Comparison of ENCODE assay signal across 9 mouse cellular contexts in genomic region chr3:100997785-100998570, GRCm38 (mm10). TPM values are rescaled to one million over a fixed set of nuclear protein-coding genes. Genes with fewer than 3 reads are reported as not detected.
DNase-seq lines count a peak whose midpoint lies in the region; ATAC-seq lines count a peak whose summit lies in the region.
"Had no signal": no experiment of that assay in that cellular context is flagged by ENCODE, and none has a peak within 500 bp of the region (broad histone marks: within the 10 kb centered on the region; RNA-seq: fewer than 3 reads in every experiment).

No protein-coding gene starts in this region.

- peak; percentile 33 for DNase-seq in left cerebral cortex, adult 11 months (ENCODE audit: low spot score)
- no peak for DNase-seq in left cerebral cortex, postnatal 36 days (ENCODE audit: low spot score in 2 of 2)
- peak; percentile 79 to 82 for DNase-seq in lung, postnatal 4 days
- no peak for DNase-seq in c-Kit-positive CD71-positive TER-119-positive erythroid progenitor cells, embryonic 14.5 days (ENCODE audit: low spot score)

- H3K36me3 ChIP-seq in heart, embryonic 15.5 days: no peaks in the 10 kb centered on the region
- H3K36me3 ChIP-seq in midbrain, embryonic 16.5 days (ENCODE audit: control insufficient read depth, insufficient read depth, low read length): no peaks in the 10 kb centered on the region
- H3K36me3 ChIP-seq: embryonic facial prominence, embryonic 13.5 days had no signal

- no peak overlapping the region for H3K9ac ChIP-seq in heart, embryonic 15.5 days
- no peak overlapping the region for H3K9ac ChIP-seq in midbrain, embryonic 16.5 days (ENCODE audit: low read depth, low read length)
- H3K9ac ChIP-seq: embryonic facial prominence, embryonic 13.5 days had no signal

- ATAC-seq in heart, embryonic 15.5 days (replicated peaks; ENCODE audit: insufficient number of reproducible peaks, insufficient read depth, low FRiP score, low read depth): 0 out of 2 replicates have a peak, but pooled peaks have one; percentile 36
- ATAC-seq in inflammation-experienced regulatory T-cells, adult 6 months: no peak
- no peak for ATAC-seq in midbrain, embryonic 16.5 days

- 55% methylated on average over 10 of the region's 10 CpGs for WGBS in heart, embryonic 15.5 days
- WGBS in midbrain, embryonic 16.5 days: 81% methylated on average over 10 of the region's 10 CpGs

- no peak overlapping the region for H3K4me3 ChIP-seq in brown adipose tissue, adult 24 weeks (ENCODE audit: insufficient read depth, low read depth, low read length)
- no peak overlapping the region for H3K4me3 ChIP-seq in heart, embryonic 15.5 days
- H3K4me3 ChIP-seq in midbrain, embryonic 16.5 days (ENCODE audit: low read depth, low read length): no peak overlapping the region
- H3K4me3 ChIP-seq: embryonic facial prominence, embryonic 13.5 days had no signal

- H3K4me2 ChIP-seq in heart, embryonic 15.5 days: 0 out of 2 replicates have a peak overlapping the region, but pooled peaks have one; percentile 1
- no peak overlapping the region for H3K4me2 ChIP-seq in midbrain, embryonic 16.5 days (ENCODE audit: low read length)
- H3K4me2 ChIP-seq: embryonic facial prominence, embryonic 13.5 days had no signal

- H3K27ac ChIP-seq in brown adipose tissue, adult 24 weeks (replicated peaks; ENCODE audit: low read depth, low read length): peak overlapping the region; percentile 6; the same call in 1 of the 2 replicates
- H3K27ac ChIP-seq in heart, embryonic 15.5 days: peak overlapping the region; percentile 19
- H3K27ac ChIP-seq in midbrain, embryonic 16.5 days (ENCODE audit: low read length): no peak overlapping the region
- H3K27ac ChIP-seq: embryonic facial prominence, embryonic 13.5 days had no signal

- intact Hi-C loops in left cerebral cortex, postnatal 36 days (cut with DNase I): no loop called here

- H3K9me3 ChIP-seq in heart, embryonic 15.5 days (replicated peaks): no peaks in the 10 kb centered on the region
- no peaks in the 10 kb centered on the region for H3K9me3 ChIP-seq in midbrain, embryonic 16.5 days (replicated peaks; ENCODE audit: control insufficient read depth, low read length, poor library complexity, severe bottlenecking)
- H3K9me3 ChIP-seq: embryonic facial prominence, embryonic 13.5 days had no signal

- peaks cover 8% of the 10 kb centered on the region for H3K4me1 ChIP-seq in brown adipose tissue, adult 24 weeks (ENCODE audit: control insufficient read depth, insufficient read depth, insufficient read length, low read length)
- H3K4me1 ChIP-seq in heart, embryonic 15.5 days (replicated peaks): peaks cover 36% of the 10 kb centered on the region
- H3K4me1 ChIP-seq in midbrain, embryonic 16.5 days (ENCODE audit: control insufficient read depth, insufficient read depth, low read length): peaks cover 9% of the 10 kb centered on the region

- H3K27me3 ChIP-seq in heart, embryonic 15.5 days: no peaks in the 10 kb centered on the region
- no peaks in the 10 kb centered on the region for H3K27me3 ChIP-seq in midbrain, embryonic 16.5 days (ENCODE audit: control insufficient read depth, insufficient read depth, low read depth, low read length)
- H3K27me3 ChIP-seq: embryonic facial prominence, embryonic 13.5 days had no signal

RNA-seq across cellular contexts. Expression of gene Ttf2, which starts 28.5 kb away (rescaled TPM):
- total RNA-seq in left cerebral cortex, postnatal 36 days (2021): 1 to 10 TPM; 1.4 TPM
- polyA plus RNA-seq in brown adipose tissue, adult 24 weeks (2012; ENCODE audit: insufficient read depth, insufficient read length, missing spikeins): 2.3 and 4.0 TPM in 2 replicates
- 8.2 and 10.8 TPM in 2 replicates for polyA plus RNA-seq in heart, embryonic 15.5 days (2015; fragmentation: Nextera tagmentation; extraction: Ambion mirVana)
- polyA plus RNA-seq in inflammation-experienced regulatory T-cells, adult 6 months (2017; shearing (Covaris generic)): 10 to 100 TPM; 12.2 to 18.2 (median 14.0) TPM
- polyA plus RNA-seq in midbrain, embryonic 16.5 days (2015; fragmentation: Nextera tagmentation; extraction: Ambion mirVana): 2.7 and 3.1 TPM in 2 replicates

RNA-seq across cellular contexts. Expression of gene Cd101, which starts 31.4 kb away (rescaled TPM):
- under 1 TPM; 0.27 to 0.86 TPM for total RNA-seq in left cerebral cortex, postnatal 36 days (2021)
- not detected in 2 replicates for polyA plus RNA-seq in brown adipose tissue, adult 24 weeks (2012; ENCODE audit: insufficient read depth, insufficient read length, missing spikeins)
- polyA plus RNA-seq in heart, embryonic 15.5 days (2015; fragmentation: Nextera tagmentation; extraction: Ambion mirVana): 0.27 and 0.33 TPM in 2 replicates
- polyA plus RNA-seq in inflammation-experienced regulatory T-cells, adult 6 months (2017; shearing (Covaris generic)): 10 to 100 TPM; 10.9 to 26.5 (median 26.5) TPM
- not detected in 2 replicates for polyA plus RNA-seq in midbrain, embryonic 16.5 days (2015; fragmentation: Nextera tagmentation; extraction: Ambion mirVana)

Comparison
In these comparisons a context has a peak if more than half of its experiments do, and no peak if none do; other contexts are left out.
1. DNase-seq: peak in left cerebral cortex, adult 11 months (single experiment) and lung, postnatal 4 days (2 of 2); none in left cerebral cortex, postnatal 36 days (0 of 2) and c-Kit-positive CD71-positive TER-119-positive erythroid progenitor cells, embryonic 14.5 days (single experiment).